28 mouse cellular contexts compared by ENCODE assay signal in genomic region chr19:55135918-55136317, GRCm38 (mm10). TPM values are rescaled to one million over a fixed set of nuclear protein-coding genes. Genes with fewer than 3 reads are reported as not detected.
DNase-seq lines count a peak whose midpoint lies in the region; ATAC-seq and TF ChIP-seq lines count a peak whose summit lies in the region.
"Had no signal": no experiment of that assay in that cellular context is flagged by ENCODE, and none has a peak within 500 bp of the region (broad histone marks: within the 10 kb centered on the region; RNA-seq: fewer than 3 reads in every experiment).

No protein-coding gene starts in this region.

- H3K4me2 ChIP-seq in kidney, embryonic 14.5 days (replicated peaks; ENCODE audit: low read depth, low read length), result no peak overlapping the region
- no peak overlapping the region for H3K4me2 ChIP-seq in midbrain, embryonic 11.5 days
- H3K4me2 ChIP-seq: forebrain, embryonic 13.5 days; heart, embryonic 12.5 days; heart, embryonic 15.5 days; hindbrain, embryonic 14.5 days had no signal

- no peak overlapping the region for H3K4me3 ChIP-seq in kidney, adult 2 months (ENCODE audit: insufficient read depth, low read depth, low read length)
- H3K4me3 ChIP-seq in kidney, embryonic 14.5 days (ENCODE audit: low read length), result no peak overlapping the region
- no peak overlapping the region for H3K4me3 ChIP-seq in midbrain, embryonic 10.5 days
- H3K4me3 ChIP-seq in midbrain, embryonic 11.5 days (ENCODE audit: low read depth, low read length), result no peak overlapping the region
- H3K4me3 ChIP-seq: forebrain, embryonic 10.5 days; forebrain, embryonic 13.5 days; gastrocnemius, adult 2 months; heart, embryonic 12.5 days; heart, embryonic 15.5 days had no signal

- H3K27ac ChIP-seq in kidney, adult 2 months (ENCODE audit: insufficient read depth, low read depth, low read length), result peak overlapping the region; percentile 90
- H3K27ac ChIP-seq in kidney, embryonic 14.5 days (ENCODE audit: low read depth, low read length), result no peak overlapping the region
- 0 out of 2 replicates have a peak overlapping the region, but pooled peaks have one; percentile 46 for H3K27ac ChIP-seq in midbrain, embryonic 10.5 days (replicated peaks)
- no peak overlapping the region for H3K27ac ChIP-seq in midbrain, embryonic 11.5 days (ENCODE audit: low read depth, low read length)
- H3K27ac ChIP-seq: forebrain, embryonic 13.5 days; gastrocnemius, adult 2 months; heart, embryonic 15.5 days; hindbrain, embryonic 14.5 days had no signal

- DNase-seq in kidney, adult 2 months, result peak; percentile 86
- DNase-seq in kidney, postnatal 10 days, result no peak
- peak; percentile 30 for DNase-seq in kidney, postnatal 14 days
- DNase-seq in midbrain, embryonic 10.5 days (ENCODE audit: low spot score), result no peak
- DNase-seq in midbrain, embryonic 11.5 days (ENCODE audit: low spot score, missing footprints), result no peak
- peak; percentile 10 for DNase-seq in splenic B cell, adult 2 months (ENCODE audit: low read depth, low spot score)
- DNase-seq in right cerebral cortex, adult 18-20 months, result no peak
- DNase-seq: adrenal gland, adult 8-10 months; adrenal gland, postnatal 25 days; cerebellum, adult 11-12 months; cerebellum, adult 9-10 months; cerebellum, postnatal 14 days; gastrocnemius, adult 2 months; gastrocnemius, postnatal 14 days; heart, adult 18-20 months; heart, postnatal 10 days; heart, postnatal 36 days had no signal

- no peak for ATAC-seq in kidney, embryonic 14.5 days (ENCODE audit: low FRiP score, low TSS enrichment)
- no peak for ATAC-seq in midbrain, embryonic 11.5 days (ENCODE audit: low FRiP score)
- ATAC-seq: CD4-positive, CD25-positive, alpha-beta regulatory T cell, adult 4 months; forebrain, embryonic 13.5 days; forebrain, embryonic 16.5 days had no signal

- H3K4me1 ChIP-seq in kidney, adult 2 months (ENCODE audit: control insufficient read depth, insufficient read depth, low read length), result peaks cover 54% of the 10 kb centered on the region
- peaks cover 16% of the 10 kb centered on the region; the same call in 1 of the 2 replicates for H3K4me1 ChIP-seq in kidney, embryonic 14.5 days (ENCODE audit: control insufficient read depth, insufficient read depth, low read length)
- peaks cover 31% of the 10 kb centered on the region for H3K4me1 ChIP-seq in midbrain, embryonic 10.5 days
- peaks cover 5% of the 10 kb centered on the region; the same call in 1 of the 2 replicates for H3K4me1 ChIP-seq in midbrain, embryonic 11.5 days (ENCODE audit: control insufficient read depth, insufficient read depth, low read length)
- H3K4me1 ChIP-seq: forebrain, embryonic 13.5 days had no signal

- H3K27me3 ChIP-seq in kidney, adult 2 months (replicated peaks; ENCODE audit: control insufficient read depth, insufficient read depth, low read length), result no peaks in the 10 kb centered on the region
- H3K27me3 ChIP-seq in kidney, embryonic 14.5 days (ENCODE audit: control insufficient read depth, insufficient read depth, low read length), result no peaks in the 10 kb centered on the region
- no peaks in the 10 kb centered on the region for H3K27me3 ChIP-seq in midbrain, embryonic 10.5 days (ENCODE audit: low read depth, poor library complexity, severe bottlenecking)
- H3K27me3 ChIP-seq in midbrain, embryonic 11.5 days (ENCODE audit: control insufficient read depth, insufficient read depth, low read length), result no peaks in the 10 kb centered on the region
- no peaks in the 10 kb centered on the region for H3K27me3 ChIP-seq in splenic B cell, adult 2 months (ENCODE audit: control insufficient read depth, insufficient read depth, low read length, poor library complexity, severe bottlenecking)
- H3K27me3 ChIP-seq: forebrain, embryonic 13.5 days; heart, embryonic 15.5 days had no signal

- no peaks in the 10 kb centered on the region for H3K36me3 ChIP-seq in kidney, adult 2 months (ENCODE audit: control insufficient read depth, insufficient read depth, low read length)
- no peaks in the 10 kb centered on the region for H3K36me3 ChIP-seq in kidney, embryonic 14.5 days (ENCODE audit: control insufficient read depth, insufficient read depth, low read length)
- H3K36me3 ChIP-seq in midbrain, embryonic 10.5 days, result no peaks in the 10 kb centered on the region
- H3K36me3 ChIP-seq in midbrain, embryonic 11.5 days (ENCODE audit: control insufficient read depth, insufficient read depth, low read length), result no peaks in the 10 kb centered on the region
- no peaks in the 10 kb centered on the region for H3K36me3 ChIP-seq in splenic B cell, adult 2 months (ENCODE audit: control insufficient read depth, insufficient read depth, low read length, poor library complexity, severe bottlenecking)
- H3K36me3 ChIP-seq: forebrain, embryonic 10.5 days; heart, embryonic 12.5 days; heart, embryonic 15.5 days had no signal

- 58% methylated on average over 3 of the region's 3 CpGs for WGBS in kidney, adult 2 months
- WGBS in kidney, embryonic 14.5 days, result 90% methylated on average over 3 of the region's 3 CpGs
- WGBS in midbrain, embryonic 10.5 days, result 93% methylated on average over 3 of the region's 3 CpGs
- 89% methylated on average over 3 of the region's 3 CpGs for WGBS in midbrain, embryonic 11.5 days

- no peak overlapping the region for H3K9ac ChIP-seq in kidney, embryonic 14.5 days (ENCODE audit: low read depth, low read length)
- no peak overlapping the region for H3K9ac ChIP-seq in midbrain, embryonic 11.5 days (ENCODE audit: low read length)
- H3K9ac ChIP-seq: forebrain, embryonic 13.5 days; heart, embryonic 12.5 days; heart, embryonic 15.5 days; hindbrain, embryonic 14.5 days had no signal

- H3K9me3 ChIP-seq in kidney, embryonic 14.5 days (ENCODE audit: control insufficient read depth, low read length), result no peaks in the 10 kb centered on the region
- H3K9me3 ChIP-seq in midbrain, embryonic 10.5 days (replicated peaks), result peaks cover 3% of the 10 kb centered on the region; the same call in 1 of the 2 replicates
- H3K9me3 ChIP-seq in midbrain, embryonic 11.5 days (ENCODE audit: control insufficient read depth, low read length), result peaks cover 3% of the 10 kb centered on the region; the same call in 1 of the 2 replicates
- H3K9me3 ChIP-seq: forebrain, embryonic 13.5 days; heart, embryonic 12.5 days; heart, embryonic 15.5 days had no signal

- TF ChIP-seq CTCF in kidney, adult 2 months (conservative IDR thresholded peaks at IDR 0.05; ENCODE audit: insufficient read depth, insufficient read length, low read depth, low read length), result no peak

- no peak for TF ChIP-seq POLR2A in kidney, adult 2 months (IDR thresholded peaks at IDR 0.05; ENCODE audit: low read depth, low read length)

RNA-seq across cellular contexts. Expression of gene Gpam, which starts 8.9 kb away (rescaled TPM):
- 56.6 and 60.7 TPM in 2 replicates for polyA plus RNA-seq in kidney, adult 2 months (2012; rRNA removed)
- polyA plus RNA-seq in kidney, embryonic 14.5 days (2014; fragmentation: Nextera tagmentation; extraction: Ambion mirVana), result 11.8 and 22.2 TPM in 2 replicates
- polyA plus RNA-seq in midbrain, embryonic 10.5 days (2016; fragmentation: Nextera tagmentation; extraction: Ambion mirVana), result 21.9 and 28.5 TPM in 2 replicates
- polyA plus RNA-seq in midbrain, embryonic 11.5 days (2014; fragmentation: Nextera tagmentation; extraction: Ambion mirVana), result 23.6 and 27.1 TPM in 2 replicates

RNA-seq across cellular contexts. Expression of gene Tectb, which starts 44.6 kb away (rescaled TPM):
- 0.04 and 0.09 TPM in 2 replicates for polyA plus RNA-seq in kidney, adult 2 months (2012; rRNA removed)
- not detected in 2 replicates for polyA plus RNA-seq in kidney, embryonic 14.5 days (2014; fragmentation: Nextera tagmentation; extraction: Ambion mirVana)
- polyA plus RNA-seq in midbrain, embryonic 10.5 days (2016; fragmentation: Nextera tagmentation; extraction: Ambion mirVana), result 0.12 TPM in 1 of 2 replicates, not detected in the other
- 0.05 TPM in 1 of 2 replicates, not detected in the other for polyA plus RNA-seq in midbrain, embryonic 11.5 days (2014; fragmentation: Nextera tagmentation; extraction: Ambion mirVana)
- polyA plus RNA-seq: C2C12; CD4-positive, CD25-positive, alpha-beta regulatory T cell, adult 4 months; embryonic facial prominence, embryonic 11.5 days; forebrain, embryonic 10.5 days; forebrain, embryonic 16.5 days; heart, embryonic 12.5 days; heart, embryonic 15.5 days; hindbrain, embryonic 11.5 days had no signal

Comparison
In these comparisons a context has a peak if more than half of its experiments do, and no peak if none do; other contexts are left out.
1. DNase-seq: peak in kidney, adult 2 months (single experiment), kidney, postnatal 14 days (single experiment) and splenic B cell, adult 2 months (single experiment); none in kidney, postnatal 10 days (single experiment), midbrain, embryonic 10.5 days (single experiment), midbrain, embryonic 11.5 days (single experiment) and right cerebral cortex, adult 18-20 months (single experiment).
2. H3K27ac ChIP-seq: peak in kidney, adult 2 months (single experiment) and midbrain, embryonic 10.5 days (single experiment); none in kidney, embryonic 14.5 days (single experiment) and midbrain, embryonic 11.5 days (single experiment).